Mouse (Mus musculus) liver, embryonic 12.5 days (tissue): ENCODE measurements at regions not wholly inside any gene's neighbourhood (a gene's known extent, or its start where the extent isn't known, plus 50 kb on each side); places are given as distances from the start of the nearest gene placed in this dataset.

Source experiments
- ATAC-seq: fragments of 200-750 bp; cut with Nextera tagmentation; 2 replicates; pipeline ENCODE4 v1.8.0; 2017; ENCODE audit warnings: moderate number of reproducible peaks, mild to moderate bottlenecking, moderate library complexity
- H3K27ac ChIP-seq: fragments of 300-500 bp; sonication (generic); 2 replicates; pipeline ENCODE4 v1.5.1; 2016; ENCODE audit warnings: mild to moderate bottlenecking
- H3K27me3 ChIP-seq: fragments of 300-500 bp; sonication (generic); replicated peaks from 2 replicates; pipeline ENCODE4 v1.6.1; 2016; ENCODE audit warnings: mild to moderate bottlenecking, moderate library complexity
- H3K36me3 ChIP-seq: fragments of 300-500 bp; sonication (generic); 2 replicates; pipeline ENCODE4 v1.6.1; 2016; ENCODE audit warnings: mild to moderate bottlenecking, moderate library complexity
- H3K4me1 ChIP-seq: fragments of 300-500 bp; sonication (generic); 2 replicates; pipeline ENCODE4 v1.6.1; 2016
- H3K4me2 ChIP-seq: fragments of 300-500 bp; sonication (generic); 2 replicates; pipeline ENCODE4 v1.6.1; 2016; ENCODE audit warnings: mild to moderate bottlenecking, moderate library complexity
- H3K4me3 ChIP-seq: fragments of 300-500 bp; sonication (generic); 2 replicates; pipeline ENCODE4 v1.5.1; 2016; ENCODE audit warnings: mild to moderate bottlenecking, moderate library complexity
- H3K9ac ChIP-seq: fragments of 300-500 bp; sonication (generic); 2 replicates; pipeline ENCODE4 v1.6.1; 2016; ENCODE audit warnings: mild to moderate bottlenecking, moderate library complexity
- H3K9me3 ChIP-seq: fragments of 300-500 bp; sonication (generic); replicated peaks from 2 replicates; pipeline ENCODE4 v1.6.1; 2016; ENCODE audit warnings: mild to moderate bottlenecking, moderate library complexity
- WGBS: fragments of 180-500 bp; shearing (Covaris S2); methylation state at CpG from one replicate; pipeline ENCODE4 v1.1.7; 2016; ENCODE audit not compliant: insufficient replicate concordance; 5-methylcytosine and 5-hydroxymethylcytosine counted together

DNA sequence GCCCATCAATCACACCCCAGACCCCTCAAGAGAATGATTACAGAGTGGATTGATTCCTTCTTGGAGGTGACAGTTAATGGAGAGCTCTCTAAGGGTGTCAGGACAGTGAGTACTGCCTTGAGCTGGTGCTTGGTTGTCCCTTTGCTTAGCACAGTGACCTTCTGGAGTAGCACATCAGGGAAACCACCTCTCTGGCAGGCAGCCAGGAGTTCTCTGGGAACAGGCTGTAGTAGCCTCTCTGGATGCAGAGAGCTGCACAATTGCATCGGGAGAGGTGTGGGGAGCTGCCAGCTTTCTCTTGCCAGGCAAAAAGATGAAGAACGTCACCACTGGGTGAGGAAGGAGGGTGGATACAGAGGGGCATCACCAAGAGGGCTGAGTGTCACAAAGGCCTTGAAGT, 84.0 kb upstream of the Max start:
- H3K9me3 ChIP-seq, result no peaks in the 10 kb centered on the region
- H3K4me1 ChIP-seq, result no peaks in the 10 kb centered on the region
- no peak overlapping the region for H3K4me2 ChIP-seq
- H3K27ac ChIP-seq, result no peak overlapping the region
- H3K9ac ChIP-seq, result no peak overlapping the region
- 0 out of 2 replicates have a peak, but pooled peaks cover 4% of the 10 kb centered on the region for H3K27me3 ChIP-seq
- no peak overlapping the region for H3K4me3 ChIP-seq
- 84% methylated on average over 2 of the region's 2 CpGs for WGBS
- H3K36me3 ChIP-seq, result no peaks in the 10 kb centered on the region
- no peak for ATAC-seq

DNA sequence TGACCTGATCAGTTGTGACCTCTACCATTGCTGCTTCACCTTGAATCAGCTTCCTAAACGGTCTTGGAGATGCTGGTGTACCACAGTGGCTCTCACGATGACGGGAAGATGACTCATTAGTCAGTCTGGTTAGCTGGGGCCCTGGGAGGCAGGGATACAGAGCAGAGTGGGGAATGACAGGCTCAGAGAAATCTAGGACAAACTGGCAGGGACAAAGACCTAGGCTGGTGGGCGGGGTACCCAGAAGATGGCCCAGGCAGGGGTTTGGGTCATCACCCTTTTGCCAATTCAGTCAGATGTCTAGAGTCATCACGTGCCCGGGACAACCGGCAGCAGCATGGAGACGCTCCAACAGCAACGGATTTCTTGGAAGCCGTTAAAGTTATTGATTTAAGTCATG, 83.4 kb upstream of the Max start:
- Histone ChIP-seq H3K4me3 (no peak overlapping the region), H3K9ac (no peak overlapping the region), H3K36me3 (no peaks in the 10 kb centered on the region), H3K4me2 (no peak overlapping the region), H3K27ac (no peak overlapping the region), H3K4me1 (no peaks in the 10 kb centered on the region), H3K9me3 (no peaks in the 10 kb centered on the region), H3K27me3 (0 out of 2 replicates have a peak, but pooled peaks cover 4% of the 10 kb centered on the region)
- 73% methylated on average over 10 of the region's 10 CpGs for WGBS
- no peak for ATAC-seq

DNA sequence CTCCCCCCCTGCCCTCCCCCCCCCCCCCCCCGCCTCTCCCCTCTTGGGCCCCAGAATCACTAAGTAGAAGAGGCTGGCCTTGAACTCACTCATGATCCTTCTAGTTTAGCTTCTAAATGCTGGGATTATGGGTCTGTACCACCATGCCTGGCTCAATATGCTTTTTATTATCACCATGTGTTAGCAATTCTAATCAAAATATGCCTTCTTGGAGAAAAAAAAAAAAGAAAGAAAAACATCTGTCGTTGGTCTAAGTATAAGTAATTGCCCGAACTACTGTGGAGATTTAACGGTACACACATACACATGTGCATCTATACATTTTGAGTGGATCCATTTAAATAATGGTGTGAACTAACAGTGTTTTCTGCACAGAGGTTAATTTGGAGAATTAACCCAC, 80.4 kb upstream of the Max start:
- no peaks in the 10 kb centered on the region for H3K9me3 ChIP-seq
- H3K36me3 ChIP-seq, result no peaks in the 10 kb centered on the region
- no peak overlapping the region for H3K4me3 ChIP-seq
- H3K4me2 ChIP-seq, result no peak overlapping the region
- no peaks in the 10 kb centered on the region for H3K4me1 ChIP-seq
- H3K27ac ChIP-seq, result no peak overlapping the region
- 79% methylated on average over 3 of the region's 4 CpGs for WGBS
- no peak for ATAC-seq
- no peak overlapping the region for H3K9ac ChIP-seq
- no peaks in the 10 kb centered on the region for H3K27me3 ChIP-seq

DNA sequence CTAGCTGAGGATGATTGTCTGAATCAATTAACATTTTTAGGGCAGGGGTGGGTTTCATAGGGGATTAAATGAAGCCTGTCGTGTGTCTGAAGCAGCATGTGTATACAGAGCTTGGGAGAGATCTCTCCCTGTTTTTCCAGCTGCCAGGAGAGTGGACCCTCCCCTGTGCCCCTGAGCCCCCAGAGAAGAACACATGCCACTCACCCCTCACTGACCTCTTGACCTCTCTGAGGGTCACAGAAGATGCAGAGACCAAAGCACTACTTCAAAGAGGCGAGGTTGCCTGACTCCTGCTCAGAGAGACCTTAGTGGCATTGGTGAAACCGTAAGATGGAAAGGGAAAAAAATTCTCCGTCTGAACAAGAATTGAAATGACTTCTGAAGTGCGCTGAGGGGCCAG, 79.1 kb upstream of the Max start:
- H3K27me3 ChIP-seq, result no peaks in the 10 kb centered on the region

DNA sequence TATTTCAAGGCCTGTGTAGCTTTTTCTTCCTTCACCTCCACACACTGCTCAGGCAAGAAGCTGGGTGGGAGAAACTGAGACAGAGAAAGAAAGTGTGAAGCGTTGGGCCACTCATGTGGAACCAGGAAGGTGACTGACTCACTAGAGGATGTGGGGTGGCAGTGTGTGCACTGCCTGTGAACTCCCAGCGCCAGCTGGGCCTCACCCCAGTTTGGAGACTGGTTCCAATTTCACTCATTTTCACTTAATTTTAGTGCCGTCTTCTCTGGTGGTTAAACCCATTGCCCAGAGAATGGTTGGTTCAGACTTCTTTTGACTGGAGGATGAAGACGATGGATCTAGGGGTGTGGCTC, 77.9 kb upstream of the Max start:
- H3K36me3 ChIP-seq, result no peaks in the 10 kb centered on the region
- H3K4me3 ChIP-seq, result no peak overlapping the region
- no peak overlapping the region for H3K27ac ChIP-seq
- H3K4me2 ChIP-seq, result no peak overlapping the region
- no peak for ATAC-seq
- H3K9me3 ChIP-seq, result no peaks in the 10 kb centered on the region
- H3K4me1 ChIP-seq, result no peaks in the 10 kb centered on the region
- H3K9ac ChIP-seq, result no peak overlapping the region
- 72% methylated on average over 4 of the region's 4 CpGs for WGBS
- H3K27me3 ChIP-seq, result no peaks in the 10 kb centered on the region

More for the DNA sequence above, 79.1 kb upstream of the Max start:
- H3K4me3 ChIP-seq, result no peak overlapping the region
- no peak overlapping the region for H3K9ac ChIP-seq
- H3K4me2 ChIP-seq, result no peak overlapping the region
- no peaks in the 10 kb centered on the region for H3K9me3 ChIP-seq
- H3K27ac ChIP-seq, result no peak overlapping the region
- no peak for ATAC-seq
- H3K36me3 ChIP-seq, result no peaks in the 10 kb centered on the region
- 70% methylated on average over 5 of the region's 5 CpGs for WGBS
- H3K4me1 ChIP-seq, result no peaks in the 10 kb centered on the region

DNA sequence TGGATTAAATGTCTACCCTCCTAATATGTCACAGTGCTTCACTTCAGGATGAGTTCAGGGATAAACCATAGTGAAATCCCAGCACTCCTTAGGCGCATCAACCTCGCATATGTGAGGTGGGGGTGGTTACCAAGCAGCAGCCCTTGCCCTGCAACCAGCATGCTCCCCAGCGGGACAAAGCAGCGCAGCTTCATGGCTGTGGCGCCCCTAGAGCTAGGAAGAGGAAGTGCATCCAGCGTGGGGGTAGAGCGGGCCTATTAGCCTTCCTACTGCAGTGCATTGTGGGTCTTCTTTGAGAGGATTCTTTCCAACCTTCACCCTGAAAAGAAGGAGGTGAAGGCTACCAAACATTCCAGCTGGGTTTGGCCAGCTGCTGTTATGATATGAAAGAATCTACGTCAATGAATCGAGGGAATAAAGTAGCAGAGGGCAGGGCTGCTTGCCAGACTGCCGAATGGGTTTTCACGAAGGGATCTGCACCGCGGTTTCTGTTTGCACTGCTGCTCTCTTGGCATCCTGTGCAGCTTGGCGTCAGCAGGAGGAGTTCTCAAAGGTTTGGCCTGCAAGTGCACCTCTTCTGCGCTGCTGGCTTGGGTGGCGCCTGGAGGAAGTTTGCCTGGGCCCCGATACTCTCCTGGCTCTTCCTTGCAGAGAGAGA, 77.4 kb upstream of the Max start:
- no peak overlapping the region for H3K9ac ChIP-seq
- WGBS, result 79% methylated on average over 17 of the region's 17 CpGs
- ATAC-seq, result no peak

DNA sequence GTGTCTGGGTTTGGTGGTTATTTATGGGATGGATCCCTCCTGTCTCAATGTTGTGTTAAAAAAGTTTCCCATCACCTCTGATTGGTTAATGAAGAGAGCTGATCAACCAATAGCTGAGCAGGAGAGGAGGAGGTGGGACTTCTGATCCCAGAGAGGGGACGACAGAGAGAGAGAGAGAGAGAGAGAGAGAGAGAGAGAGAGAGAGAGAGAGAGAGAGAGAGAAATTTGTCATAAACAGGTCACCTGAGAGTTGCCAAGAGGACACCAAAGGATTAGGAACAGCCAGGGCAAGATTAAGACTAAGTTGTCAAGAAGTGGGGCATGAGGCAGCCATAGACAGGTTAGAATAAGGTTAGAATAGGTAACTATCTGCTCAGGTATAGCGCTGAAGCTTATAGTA, 73.7 kb upstream of the Max start:
- Histone ChIP-seq H3K4me3 (no peak overlapping the region), H3K27ac (no peak overlapping the region), H3K4me1 (no peaks in the 10 kb centered on the region), H3K9me3 (no peaks in the 10 kb centered on the region), H3K36me3 (no peaks in the 10 kb centered on the region), H3K4me2 (no peak overlapping the region), H3K9ac (no peak overlapping the region), H3K27me3 (no peaks in the 10 kb centered on the region)
- ATAC-seq, result no peak
- WGBS, result 50% methylated on average over 2 of the region's 2 CpGs

More for the DNA sequence above, 77.4 kb upstream of the Max start:
- Histone ChIP-seq H3K27ac (no peak overlapping the region), H3K27me3 (no peaks in the 10 kb centered on the region), H3K4me1 (no peaks in the 10 kb centered on the region), H3K4me2 (no peak overlapping the region), H3K4me3 (no peak overlapping the region), H3K9me3 (no peaks in the 10 kb centered on the region), H3K36me3 (no peaks in the 10 kb centered on the region)

DNA sequence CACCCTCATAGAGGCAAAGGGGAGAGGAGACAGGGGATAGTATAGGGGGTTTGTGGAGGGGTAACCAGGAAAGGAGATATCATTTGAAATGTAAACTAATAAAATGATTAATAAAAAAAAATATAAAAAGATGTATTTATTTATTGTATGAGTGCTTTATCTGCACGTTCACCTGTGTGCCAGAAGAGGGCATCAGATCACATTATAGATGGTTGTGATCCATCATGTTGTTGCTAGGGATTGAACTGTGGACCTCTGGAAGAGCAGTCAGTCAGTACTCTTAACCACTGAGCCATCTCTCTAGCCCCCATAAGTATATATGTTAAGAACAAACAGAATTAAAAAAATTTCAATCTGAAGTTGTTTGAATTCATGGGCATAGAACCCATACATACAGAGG, 69.4 kb upstream of the Max start:
- H3K9ac ChIP-seq, result no peak overlapping the region
- 56% methylated on average over 1 of the region's 1 CpGs for WGBS
- H3K27me3 ChIP-seq, result no peaks in the 10 kb centered on the region
- H3K36me3 ChIP-seq, result no peaks in the 10 kb centered on the region
- no peaks in the 10 kb centered on the region for H3K9me3 ChIP-seq
- no peak overlapping the region for H3K4me3 ChIP-seq
- no peaks in the 10 kb centered on the region for H3K4me1 ChIP-seq
- H3K4me2 ChIP-seq, result no peak overlapping the region
- no peak overlapping the region for H3K27ac ChIP-seq
- no peak for ATAC-seq

DNA sequence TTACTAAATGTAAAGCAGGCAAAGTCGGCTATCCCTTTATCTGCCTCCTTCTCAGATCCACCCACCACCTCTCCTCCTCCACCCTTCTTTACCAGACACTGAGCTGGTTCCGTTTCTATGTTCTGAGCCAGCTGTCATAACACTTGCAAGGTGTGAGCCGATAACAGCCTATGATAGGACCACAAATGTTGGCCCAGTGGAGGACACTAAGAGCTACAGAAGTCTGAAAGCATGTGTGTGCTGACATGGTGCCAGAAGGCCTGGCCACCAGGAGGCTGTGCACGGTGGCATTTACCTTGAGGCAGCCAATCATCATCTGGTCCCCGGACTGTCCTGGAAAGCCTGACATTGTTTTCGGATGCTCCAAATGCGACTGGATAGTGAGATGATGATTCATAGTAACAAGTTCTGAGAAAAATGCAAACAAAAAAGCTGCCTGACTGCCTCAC, 63.5 kb upstream of the Max start:
- Histone ChIP-seq H3K27ac (no peak overlapping the region), H3K9me3 (no peaks in the 10 kb centered on the region), H3K4me3 (no peak overlapping the region), H3K4me2 (no peak overlapping the region), H3K4me1 (peaks cover 10% of the 10 kb centered on the region; the same call in 1 of the 2 replicates), H3K36me3 (no peaks in the 10 kb centered on the region), H3K27me3 (0 out of 2 replicates have a peak, but pooled peaks cover 3% of the 10 kb centered on the region), H3K9ac (no peak overlapping the region)
- ATAC-seq, result peak; percentile 64
- 51% methylated on average over 7 of the region's 7 CpGs for WGBS

DNA sequence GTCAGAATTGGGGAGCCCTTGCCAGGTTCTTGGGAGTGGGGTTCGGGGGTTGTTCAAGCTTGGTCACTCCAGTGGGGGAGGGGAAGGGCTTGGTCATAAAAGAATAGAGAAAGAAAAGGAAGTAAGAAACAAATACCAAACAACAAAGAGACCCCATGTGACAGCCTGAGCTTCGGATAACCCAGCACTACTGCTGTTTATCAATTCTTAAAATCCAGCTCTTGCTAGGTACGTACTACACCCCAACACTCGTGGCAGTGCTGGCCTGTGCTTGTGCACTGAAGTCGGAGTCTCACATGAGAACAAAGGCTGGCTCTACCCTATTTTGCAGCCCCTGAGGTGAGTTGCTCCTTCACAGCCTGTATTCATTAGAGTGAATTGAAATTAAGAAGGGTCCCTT, 60.5 kb upstream of the Max start:
- H3K9ac ChIP-seq, result no peak overlapping the region
- no peak for ATAC-seq
- H3K9me3 ChIP-seq, result no peaks in the 10 kb centered on the region
- no peak overlapping the region for H3K4me2 ChIP-seq
- H3K4me1 ChIP-seq, result peaks cover 10% of the 10 kb centered on the region; the same call in 1 of the 2 replicates
- no peaks in the 10 kb centered on the region for H3K36me3 ChIP-seq
- 0 out of 2 replicates have a peak, but pooled peaks cover 3% of the 10 kb centered on the region for H3K27me3 ChIP-seq
- H3K4me3 ChIP-seq, result no peak overlapping the region
- no peak overlapping the region for H3K27ac ChIP-seq
- WGBS, result 50% methylated on average over 5 of the region's 5 CpGs

DNA sequence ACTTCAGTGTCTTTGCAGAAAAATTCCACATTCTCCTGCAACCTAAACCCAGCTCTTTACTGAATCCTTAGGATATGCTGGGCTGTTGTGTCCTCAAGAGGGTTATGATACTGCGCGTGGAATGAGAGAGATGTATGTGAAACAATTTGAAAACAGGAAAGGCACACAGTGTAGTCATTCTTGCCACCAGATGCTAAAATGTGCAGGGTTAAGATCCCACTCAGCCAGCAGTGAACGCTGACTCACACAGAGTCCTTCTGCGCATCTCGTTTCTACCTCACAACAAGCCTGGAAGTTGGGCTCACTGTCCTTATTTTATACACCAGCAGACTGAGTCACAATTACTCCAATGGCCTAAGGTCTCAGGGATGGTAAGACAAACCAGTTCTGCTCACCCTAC, 59.9 kb upstream of the Max start:
- ATAC-seq, result no peak
- 77% methylated on average over 5 of the region's 5 CpGs for WGBS
- Histone ChIP-seq H3K27ac (no peak overlapping the region), H3K27me3 (0 out of 2 replicates have a peak, but pooled peaks cover 3% of the 10 kb centered on the region), H3K4me1 (peaks cover 10% of the 10 kb centered on the region; the same call in 1 of the 2 replicates), H3K4me3 (no peak overlapping the region), H3K9ac (no peak overlapping the region), H3K9me3 (no peaks in the 10 kb centered on the region), H3K36me3 (no peaks in the 10 kb centered on the region), H3K4me2 (no peak overlapping the region)

DNA sequence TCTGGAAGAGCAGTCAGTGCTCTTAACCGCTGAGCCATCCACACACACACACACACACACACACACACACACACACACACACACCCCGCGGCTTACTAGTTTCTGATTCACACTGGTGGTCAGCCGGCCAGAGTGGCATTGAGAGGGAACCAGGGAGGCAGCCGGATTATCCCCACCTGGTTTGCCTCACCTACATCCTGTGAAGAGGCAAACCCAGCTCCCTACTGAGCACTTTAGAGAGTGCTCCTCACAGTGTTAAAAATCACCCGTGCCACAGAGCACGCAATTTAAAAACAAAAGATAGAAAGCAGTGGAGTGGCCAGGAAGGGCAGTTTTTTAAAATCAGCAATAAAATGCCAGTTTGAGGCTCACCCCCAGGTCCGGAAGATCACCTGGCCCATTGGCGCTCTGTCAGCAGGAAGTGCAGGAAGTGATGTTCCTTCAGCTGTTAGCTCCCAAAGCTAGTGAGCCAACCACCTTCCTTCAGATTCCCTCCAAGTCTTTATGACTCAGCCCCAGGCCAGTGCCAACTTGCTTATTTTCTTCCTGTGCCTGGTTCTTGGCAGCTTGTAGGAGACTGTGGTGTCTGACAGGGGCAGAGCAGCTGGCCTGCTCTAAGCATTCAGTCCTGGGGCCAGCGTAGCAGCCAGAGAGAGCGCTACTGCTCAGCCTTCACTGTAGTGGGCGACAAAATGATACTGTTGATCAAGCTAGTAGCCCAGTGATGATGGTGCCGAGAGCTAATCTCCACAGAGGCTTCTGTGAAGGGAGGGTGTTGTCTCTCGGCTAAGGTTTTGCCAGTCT, 57.9 kb upstream of the Max start:
- Histone ChIP-seq H3K9ac (no peak overlapping the region), H3K4me2 (no peak overlapping the region), H3K9me3 (no peaks in the 10 kb centered on the region), H3K27ac (no peak overlapping the region), H3K27me3 (0 out of 2 replicates have a peak, but pooled peaks cover 3% of the 10 kb centered on the region), H3K4me1 (peaks cover under 1% of the 10 kb centered on the region; the same call in 1 of the 2 replicates), H3K4me3 (no peak overlapping the region), H3K36me3 (no peaks in the 10 kb centered on the region)
- 0 out of 2 replicates have a peak, but pooled peaks have one; percentile 24 for ATAC-seq
- 56% methylated on average over 14 of the region's 14 CpGs for WGBS
